ENCODE assay signal across 36 mouse cellular contexts in genomic region chr16:15272291-15272690, GRCm38 (mm10). TPM values are rescaled to one million over a fixed set of nuclear protein-coding genes. Genes with fewer than 3 reads are reported as not detected.
"Had no signal": no experiment of that assay in that cellular context is flagged by ENCODE, and none has a peak within 500 bp of the region (broad histone marks: within the 10 kb centered on the region; RNA-seq: fewer than 3 reads in every experiment).

No protein-coding gene starts in this region.

- H3K27ac ChIP-seq: heart, embryonic 10.5 days; hindbrain, embryonic 10.5 days; hindbrain, embryonic 12.5 days; hindbrain, embryonic 14.5 days; intestine, embryonic 15.5 days; layer of hippocampus, adult 2 months; left cerebral cortex, adult 2 months; limb, embryonic 12.5 days; limb, embryonic 15.5 days had no signal

- H3K4me2 ChIP-seq: heart, embryonic 12.5 days; hindbrain, embryonic 12.5 days; hindbrain, embryonic 14.5 days; intestine, embryonic 15.5 days; limb, embryonic 12.5 days; limb, embryonic 15.5 days had no signal

- H3K27me3 ChIP-seq: heart, embryonic 12.5 days; hindbrain, embryonic 12.5 days; intestine, embryonic 15.5 days; limb, embryonic 12.5 days; limb, embryonic 15.5 days had no signal

- H3K9ac ChIP-seq: heart, embryonic 12.5 days; hindbrain, embryonic 12.5 days; hindbrain, embryonic 14.5 days; intestine, embryonic 15.5 days; limb, embryonic 12.5 days; limb, embryonic 15.5 days had no signal

- H3K4me3 ChIP-seq: heart, embryonic 10.5 days; heart, embryonic 12.5 days; hindbrain, embryonic 10.5 days; hindbrain, embryonic 12.5 days; intestine, embryonic 15.5 days; layer of hippocampus, adult 2 months; left cerebral cortex, adult 2 months; limb, embryonic 12.5 days; limb, embryonic 15.5 days had no signal

- H3K36me3 ChIP-seq: heart, embryonic 10.5 days; heart, embryonic 12.5 days; hindbrain, embryonic 10.5 days; hindbrain, embryonic 12.5 days; intestine, embryonic 15.5 days; limb, embryonic 12.5 days; limb, embryonic 15.5 days had no signal

- H3K4me1 ChIP-seq: heart, embryonic 10.5 days; heart, embryonic 12.5 days; hindbrain, embryonic 10.5 days; hindbrain, embryonic 12.5 days; intestine, embryonic 15.5 days; limb, embryonic 15.5 days had no signal

- H3K9me3 ChIP-seq: heart, embryonic 10.5 days; heart, embryonic 12.5 days; hindbrain, embryonic 10.5 days; hindbrain, embryonic 12.5 days; intestine, embryonic 15.5 days; limb, embryonic 12.5 days; limb, embryonic 15.5 days had no signal

- DNase-seq: gastrocnemius, postnatal 10 days; heart, adult 18-20 months; heart, postnatal 10 days; heart, postnatal 4 days; kidney, adult 18-20 months; kidney, adult 8-10 months; kidney, postnatal 10 days; kidney, postnatal 25 days; kidney, postnatal 4 days had no signal

- ATAC-seq: forebrain, embryonic 16.5 days; hindbrain, embryonic 16.5 days; inflammation-experienced regulatory T-cells, adult 6 months; intestine, embryonic 15.5 days; intestine, postnatal 0 days had no signal

RNA-seq across cellular contexts. Expression of gene Gm21897, which starts 45.0 kb away (rescaled TPM):
- total RNA-seq: gastrocnemius, postnatal 10 days; gastrocnemius, postnatal 4 days; granulocyte monocyte progenitor cell, adult 5-6 weeks; heart, adult 18-20 months; heart, postnatal 10 days; heart, postnatal 25 days; heart, postnatal 4 days; layer of hippocampus, adult 2 months; layer of hippocampus, postnatal 10 days; layer of hippocampus, postnatal 25 days; left cerebral cortex, adult 2 months; left cerebral cortex, postnatal 14 days; left cerebral cortex, postnatal 36 days had no signal
- polyA plus RNA-seq: forebrain, embryonic 16.5 days; frontal cortex, adult 2 months; heart, embryonic 10.5 days; heart, embryonic 12.5 days; heart, embryonic 14.5 days; heart, embryonic 16.5 days; hindbrain, embryonic 10.5 days; hindbrain, embryonic 12.5 days; hindbrain, embryonic 14.5 days; hindbrain, embryonic 16.5 days; inflammation-experienced regulatory T-cells, adult 6 months; intestine, embryonic 15.5 days; intestine, postnatal 0 days; kidney, embryonic 14.5 days; kidney, embryonic 16.5 days; limb, embryonic 12.5 days; limb, embryonic 15.5 days; liver, adult 2 months had no signal
